Mouse (Mus musculus): Measurements from ENCODE around the gene Prkn.

DNA sequence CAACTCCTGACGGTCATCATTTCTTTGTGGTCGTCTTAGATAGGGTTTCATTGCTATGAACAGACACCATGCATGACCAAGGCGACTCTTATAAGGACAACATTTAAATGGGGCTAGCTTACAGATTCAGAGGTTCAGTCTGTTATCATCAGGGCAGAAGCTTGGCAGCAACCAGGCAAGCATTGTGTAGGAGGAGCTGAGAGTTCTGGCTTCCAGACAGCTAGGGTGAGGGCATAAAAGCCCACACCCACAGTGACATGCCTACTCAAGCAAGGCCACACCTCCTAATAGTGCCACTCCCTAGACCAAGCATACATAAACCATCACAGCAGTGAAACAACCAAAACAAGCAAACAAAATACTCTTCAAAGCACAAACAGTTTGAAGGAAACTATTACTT, 579.3 kb downstream of the Prkn start:
- TF ChIP-seq GATA1 (IDR thresholded peaks at IDR 0.05; ENCODE audit: borderline replicate concordance, low read length) (no peak), CTCF (IDR thresholded peaks at IDR 0.05; ENCODE audit: low read depth, low read length) (no peak), POLR2AphosphoS5 (IDR thresholded peaks at IDR 0.05; ENCODE audit: insufficient replicate concordance, low read depth, low read length) (no peak)

Measured in G1E (cell line).